Mouse (Mus musculus) heart, embryonic 14.5 days (tissue): ENCODE results near the gene Ndufb3. TPM values are rescaled to one million over a fixed set of nuclear protein-coding genes. Genes with fewer than 3 reads are reported as not detected.
"Not testable (repeated sequence)": the region's sequence is repeated elsewhere in the genome, so short reads cannot be mapped to it uniquely, and the experiment has no call there.

ENCODE experiments used
- ATAC-seq: fragments of 200-750 bp; cut with Nextera tagmentation; 2 replicates; pipeline ENCODE4 v1.8.0; 2017; ENCODE audit warnings: low read depth, moderate TSS enrichment; ENCODE audit not compliant: insufficient number of reproducible peaks, insufficient read depth, low FRiP score
- H3K27ac ChIP-seq, 2 experiments: fragments of 200-500 bp in 1 of 2; fragments of 300-500 bp in 1 of 2; sonication (generic) in 1 of 2; replicated peaks in 1 of 2; 2 replicates each; pipeline ENCODE4 v1.5.1; 2012 to 2014; ENCODE audit warnings: low read depth in 2 of 2, low read length in 2 of 2, control low read depth in 1 of 2, mild to moderate bottlenecking in 1 of 2, mixed read lengths in 1 of 2; ENCODE audit not compliant: control insufficient read depth in 1 of 2, insufficient read depth in 1 of 2
- H3K27me3 ChIP-seq: fragments of 300-500 bp; sonication (generic); 2 replicates; pipeline ENCODE4 v1.6.1; 2014; ENCODE audit warnings: mild to moderate bottlenecking, low read length, control low read depth; ENCODE audit not compliant: control insufficient read depth, insufficient read depth
- H3K36me3 ChIP-seq: fragments of 300-500 bp; sonication (generic); 2 replicates; pipeline ENCODE4 v1.6.1; 2014; ENCODE audit warnings: mild to moderate bottlenecking, control low read depth, low read length, mixed read lengths; ENCODE audit not compliant: control insufficient read depth, insufficient read depth
- H3K4me1 ChIP-seq, 2 experiments: fragments of 200-500 bp in 1 of 2; fragments of 300-500 bp in 1 of 2; sonication (generic) in 1 of 2; 2 replicates each; pipeline ENCODE4 v1.6.1; 2012 to 2014; ENCODE audit warnings: low read length in 2 of 2, control low read depth in 1 of 2, mixed read lengths in 1 of 2; ENCODE audit not compliant: control insufficient read depth in 2 of 2, insufficient read depth in 2 of 2
- H3K4me2 ChIP-seq: fragments of 300-500 bp; sonication (generic); 2 replicates; pipeline ENCODE4 v1.6.1; 2014; ENCODE audit warnings: mild to moderate bottlenecking, low read length
- H3K4me3 ChIP-seq, 2 experiments: fragments of 200-500 bp in 1 of 2; fragments of 300-500 bp in 1 of 2; sonication (generic) in 1 of 2; 2 replicates each; pipeline ENCODE4 v1.5.1; 2012 to 2014; ENCODE audit warnings: low read length in 2 of 2, mild to moderate bottlenecking in 2 of 2, control low read depth in 1 of 2, low read depth in 1 of 2, moderate library complexity in 1 of 2; ENCODE audit not compliant: control insufficient read depth in 1 of 2, insufficient read depth in 1 of 2
- H3K9ac ChIP-seq: fragments of 300-500 bp; sonication (generic); 2 replicates; pipeline ENCODE4 v1.6.1; 2014; ENCODE audit warnings: mild to moderate bottlenecking, low read length
- H3K9me3 ChIP-seq: fragments of 300-500 bp; sonication (generic); 2 replicates; pipeline ENCODE4 v1.6.1; 2016; ENCODE audit warnings: low read length, control low read depth; ENCODE audit not compliant: control insufficient read depth
- WGBS: fragments of 180-500 bp; shearing (Covaris S2); extraction: QIAGEN DNeasy Blood & Tissue Kit; methylation state at CpG from one replicate; pipeline ENCODE4 v1.1.7; 2014; 5-methylcytosine and 5-hydroxymethylcytosine counted together
- polyA plus RNA-seq: library from polyadenylated mRNA; unstranded; fragments of >200 nt; fragmentation: Nextera tagmentation; extraction: Ambion mirVana; gene quantifications from 2 replicates; pipeline ENCODE4 v1.2.1, GENCODE M21; 2014

The Ndufb3 gene
- polyA plus RNA-seq, 1 experiment from 2014 or later, result 274 TPM

DNA sequence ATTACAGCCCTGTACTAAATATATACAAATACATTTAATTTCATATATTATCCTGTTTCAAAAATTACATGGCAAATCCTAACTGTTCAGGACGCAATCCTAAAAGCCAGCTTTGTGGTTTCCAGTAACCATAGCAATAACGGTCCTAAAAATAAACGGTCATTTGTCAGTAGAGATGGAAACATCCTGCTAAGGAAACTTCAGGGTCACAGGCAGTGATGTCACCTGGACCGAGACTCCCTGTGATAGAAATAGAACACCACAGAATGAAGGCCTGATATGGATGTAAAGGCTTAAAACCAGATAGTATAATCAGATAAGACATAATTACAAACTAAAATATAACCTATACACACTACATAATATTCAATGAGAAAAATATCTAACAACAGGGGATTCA is 17.6 kb downstream of the Ndufb3 start:
- Histone ChIP-seq H3K9ac (no peak overlapping the region), H3K4me1 (no peaks in the 10 kb centered on the region), H3K4me3 (no peak overlapping the region), H3K27me3 (no peaks in the 10 kb centered on the region), H3K9me3 (0 out of 2 replicates have a peak, but pooled peaks cover 5% of the 10 kb centered on the region), H3K36me3 (no peaks in the 10 kb centered on the region), H3K4me2 (no peak overlapping the region), H3K27ac (no peak overlapping the region)
- 31% methylated on average over 4 of the region's 4 CpGs for WGBS
- ATAC-seq, result no peak

DNA sequence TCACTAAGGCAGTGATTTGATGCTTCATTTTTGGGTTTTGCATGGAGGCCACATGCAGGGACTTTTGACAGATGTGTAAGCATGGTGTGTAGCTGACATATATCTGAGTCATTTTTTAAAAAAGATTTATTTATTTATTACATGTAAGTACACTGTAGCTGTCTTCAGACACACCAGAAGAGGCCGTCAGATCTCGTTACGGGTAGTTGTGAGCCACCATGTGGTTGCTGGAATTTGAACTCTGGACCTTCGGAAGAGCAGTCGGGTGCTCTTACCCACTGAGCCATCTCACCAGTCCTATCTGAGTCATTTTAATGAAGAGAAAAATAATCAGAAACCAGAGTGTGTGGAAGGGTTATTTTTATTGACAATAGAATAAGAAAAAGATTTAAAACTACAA is 23.4 kb downstream of the Ndufb3 start:
- H3K9ac ChIP-seq, H3K4me2 ChIP-seq, H3K36me3 ChIP-seq, H3K4me1 ChIP-seq, H3K4me3 ChIP-seq, H3K27me3 ChIP-seq, H3K27ac ChIP-seq, ATAC-seq, H3K9me3 ChIP-seq: not testable (repeated sequence)
- 88% methylated on average over 5 of the region's 5 CpGs for WGBS

DNA sequence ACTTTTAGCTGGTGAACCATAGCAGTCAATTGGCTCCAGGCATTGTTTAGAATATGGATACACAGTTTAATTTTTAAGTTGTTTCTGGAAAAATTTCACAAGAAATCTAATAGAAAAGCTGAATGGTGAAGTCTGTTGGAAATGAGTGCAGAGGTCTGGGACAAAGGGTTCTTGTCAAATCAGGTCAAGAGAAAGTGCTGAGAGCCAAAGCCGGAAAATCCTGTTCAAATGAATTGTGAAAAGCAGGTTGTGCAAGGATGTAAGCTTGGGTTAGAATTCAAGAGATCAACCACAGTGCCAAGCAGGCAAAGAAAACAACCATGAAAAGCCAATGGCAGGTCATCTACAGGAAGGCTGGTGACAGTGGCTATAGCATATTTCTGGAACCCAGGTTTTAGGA is 24.0 kb downstream of the Ndufb3 start:
- Histone ChIP-seq H3K27ac (no peak overlapping the region), H3K9ac (no peak overlapping the region), H3K4me2 (no peak overlapping the region), H3K4me3 (no peak overlapping the region), H3K4me1 (no peaks in the 10 kb centered on the region), H3K9me3 (0 out of 2 replicates have a peak, but pooled peaks cover 5% of the 10 kb centered on the region), H3K27me3 (no peaks in the 10 kb centered on the region), H3K36me3 (no peaks in the 10 kb centered on the region)
- 78% methylated on average over 1 of the region's 1 CpGs for WGBS
- ATAC-seq, result no peak

DNA sequence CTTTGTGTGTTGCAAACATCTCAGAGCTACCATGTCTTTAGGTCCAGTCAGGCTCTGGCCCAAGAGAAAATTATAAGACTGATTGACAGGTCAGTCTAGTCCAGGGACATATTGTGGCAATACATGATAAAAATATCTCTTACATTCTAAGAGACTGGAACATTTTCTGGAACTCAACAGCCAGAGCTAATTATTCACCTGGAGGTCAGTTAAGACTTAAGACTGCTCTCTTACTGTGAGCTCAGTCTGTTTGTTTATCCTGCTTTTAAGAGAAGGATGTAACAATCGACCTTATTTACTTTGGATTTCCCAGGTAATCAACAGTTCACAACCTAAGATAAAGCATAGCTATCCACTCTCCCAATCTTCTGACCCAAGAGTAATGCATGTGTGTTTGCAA is 24.4 kb downstream of the Ndufb3 start:
- Histone ChIP-seq H3K36me3 (no peaks in the 10 kb centered on the region), H3K4me1 (no peaks in the 10 kb centered on the region), H3K4me2 (no peak overlapping the region), H3K9ac (no peak overlapping the region), H3K4me3 (no peak overlapping the region), H3K27me3 (no peaks in the 10 kb centered on the region), H3K9me3 (0 out of 2 replicates have a peak, but pooled peaks cover 5% of the 10 kb centered on the region), H3K27ac (no peak overlapping the region)
- no peak for ATAC-seq
- WGBS, result 24% methylated on average over 1 of the region's 1 CpGs

DNA sequence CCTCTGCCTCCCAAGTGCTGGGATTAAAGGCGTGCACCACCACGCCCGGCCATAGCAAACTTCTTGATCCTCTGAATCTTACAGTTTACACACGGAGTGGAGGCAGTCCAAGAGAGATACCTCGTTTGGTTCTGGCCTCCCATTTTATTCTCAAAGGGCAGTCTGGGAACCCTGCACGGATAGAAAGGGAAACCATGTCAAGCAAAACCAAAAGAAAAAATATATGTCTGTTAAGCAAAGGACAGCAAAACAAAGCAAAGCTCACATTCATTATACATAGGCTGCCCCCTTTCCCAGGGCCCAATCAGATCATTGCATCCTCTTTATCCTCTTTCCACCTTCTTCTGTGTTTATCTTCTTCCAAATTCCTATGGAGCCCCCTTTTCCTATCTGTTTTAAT is 27.6 kb downstream of the Ndufb3 start:
- 76% methylated on average over 6 of the region's 6 CpGs for WGBS

DNA sequence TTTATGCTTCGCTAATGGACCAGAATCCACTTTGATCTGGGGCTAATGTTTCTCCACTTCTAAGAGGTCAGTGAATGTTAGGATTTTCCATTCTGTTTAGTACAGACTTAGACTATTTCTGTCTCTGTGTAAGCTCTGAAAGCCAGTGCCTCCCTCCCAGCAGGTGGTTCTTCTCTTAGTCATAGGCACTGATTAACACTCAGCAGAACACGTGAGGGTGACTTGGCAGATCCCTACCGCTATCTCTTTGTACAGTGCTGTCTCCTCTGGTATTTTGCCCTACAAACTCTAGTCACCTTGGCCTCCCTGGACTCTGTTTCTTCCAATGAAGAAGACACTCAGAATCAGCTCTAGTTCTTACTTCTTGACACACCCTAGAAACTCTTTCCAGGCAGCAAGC is 28.2 kb downstream of the Ndufb3 start:
- H3K9ac ChIP-seq, result no peak overlapping the region
- H3K27ac ChIP-seq, result no peak overlapping the region
- no peaks in the 10 kb centered on the region for H3K4me1 ChIP-seq
- no peak overlapping the region for H3K4me3 ChIP-seq
- ATAC-seq, result no peak
- no peaks in the 10 kb centered on the region for H3K27me3 ChIP-seq
- 39% methylated on average over 3 of the region's 3 CpGs for WGBS
- no peak overlapping the region for H3K4me2 ChIP-seq
- no peaks in the 10 kb centered on the region for H3K36me3 ChIP-seq
- no peaks in the 10 kb centered on the region for H3K9me3 ChIP-seq

More for the DNA sequence above, 27.6 kb downstream of the Ndufb3 start:
- Histone ChIP-seq H3K4me2 (no peak overlapping the region), H3K9me3 (no peaks in the 10 kb centered on the region), H3K4me3 (no peak overlapping the region), H3K9ac (no peak overlapping the region), H3K27ac (no peak overlapping the region), H3K36me3 (no peaks in the 10 kb centered on the region), H3K4me1 (no peaks in the 10 kb centered on the region), H3K27me3 (no peaks in the 10 kb centered on the region)
- no peak for ATAC-seq

DNA sequence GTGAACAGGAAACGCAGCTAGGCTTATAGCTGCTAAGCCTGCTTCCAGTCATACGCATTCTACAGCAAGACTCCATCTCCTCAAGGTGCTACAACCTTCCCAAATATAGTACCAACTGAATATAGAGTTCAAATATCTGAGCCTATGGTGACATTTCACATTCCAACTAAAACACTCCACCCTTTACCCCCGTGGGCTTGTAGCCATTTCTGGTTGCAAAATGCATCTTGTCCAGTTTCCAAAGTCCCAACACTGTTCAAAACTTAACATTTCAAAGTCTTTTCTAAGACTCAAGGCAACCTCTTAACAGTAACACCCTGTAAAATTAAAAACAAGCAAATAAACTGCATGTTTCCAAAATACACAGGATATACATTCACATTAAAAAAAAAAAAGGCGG is 29.0 kb downstream of the Ndufb3 start:
- ATAC-seq, result no peak
- no peak overlapping the region for H3K4me3 ChIP-seq
- WGBS, result 80% methylated on average over 4 of the region's 4 CpGs

DNA sequence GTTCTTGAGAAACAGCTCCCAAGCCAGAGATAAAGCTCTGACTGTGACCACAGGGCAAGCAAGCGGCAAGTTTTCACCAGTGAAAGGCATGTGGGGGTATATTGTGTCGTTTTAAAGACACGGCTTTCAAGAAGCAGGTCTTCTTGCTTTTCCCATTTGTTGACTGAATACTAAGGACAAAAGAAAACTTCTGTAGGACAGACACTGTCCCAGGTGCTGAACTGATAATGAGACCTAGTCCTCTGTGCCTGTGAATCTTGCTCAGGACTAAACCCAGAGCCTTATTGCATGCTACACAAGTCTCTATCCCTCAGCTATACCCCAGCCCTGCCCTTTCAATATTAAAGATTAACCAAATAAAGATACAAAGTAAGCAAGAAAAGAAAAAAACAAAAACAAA is 30.0 kb downstream of the Ndufb3 start:
- H3K4me2 ChIP-seq, result no peak overlapping the region
- no peak overlapping the region for H3K27ac ChIP-seq

More for the DNA sequence above, 29.0 kb downstream of the Ndufb3 start:
- no peak overlapping the region for H3K27ac ChIP-seq
- no peak overlapping the region for H3K4me2 ChIP-seq
- no peaks in the 10 kb centered on the region for H3K36me3 ChIP-seq
- no peaks in the 10 kb centered on the region for H3K9me3 ChIP-seq
- no peaks in the 10 kb centered on the region for H3K27me3 ChIP-seq
- H3K9ac ChIP-seq, result no peak overlapping the region
- no peaks in the 10 kb centered on the region for H3K4me1 ChIP-seq

More for the DNA sequence above, 30.0 kb downstream of the Ndufb3 start:
- Histone ChIP-seq H3K4me3 (no peak overlapping the region), H3K9me3 (no peaks in the 10 kb centered on the region), H3K9ac (no peak overlapping the region), H3K36me3 (no peaks in the 10 kb centered on the region), H3K4me1 (no peaks in the 10 kb centered on the region), H3K27me3 (no peaks in the 10 kb centered on the region)
- no peak for ATAC-seq
- 75% methylated on average over 3 of the region's 3 CpGs for WGBS
